Mouse (Mus musculus): ENCODE data around the gene Krtcap3. TPM values are rescaled to one million over a fixed set of nuclear protein-coding genes. Genes with fewer than 3 reads are reported as not detected.

Gene Krtcap3
- polyA plus RNA-seq, 1 experiment from 2014 or later = 3.2 TPM

- peak overlapping the region; percentile 99 for H3K9ac ChIP-seq (ENCODE audit: low read depth, low read length)
- peak overlapping the region; percentile 87 for H3K27ac ChIP-seq (ENCODE audit: low read depth, low read length)
- H3K4me2 ChIP-seq (ENCODE audit: low read length) = peak overlapping the region; percentile 84
- H3K9me3 ChIP-seq (ENCODE audit: control insufficient read depth, low read length) = no peaks in the 10 kb centered on the region
- H3K27me3 ChIP-seq (replicated peaks; ENCODE audit: control insufficient read depth, insufficient read depth, low read length) = no peaks in the 10 kb centered on the region
- ATAC-seq = no peak
- H3K36me3 ChIP-seq (ENCODE audit: control insufficient read depth, insufficient read depth, low read length) = peaks cover 7% of the 10 kb centered on the region; the same call in 1 of the 2 replicates
- peak overlapping the region; percentile 88 for H3K4me3 ChIP-seq (ENCODE audit: low read length)
- H3K4me1 ChIP-seq (ENCODE audit: control insufficient read depth, insufficient read depth, low read depth, low read length) = peaks cover 19% of the 10 kb centered on the region
- WGBS = 3% methylated on average over 29 of the region's 29 CpGs
Observed at GRCm38 (mm10) chr5:31294964-31295605, 43.6 kb downstream of the Krtcap3 start.

GRCm38 (mm10) chr5:31295606-31296141 lies 44.2 kb downstream of the Krtcap3 start, which contains the start of gene Fndc4:
Fndc4 (minus strand) TSS chr5:31296080.
- H3K4me2 ChIP-seq (ENCODE audit: low read length) = peak within 1 kb of the TSS; percentile 84
- peak within 1 kb of the TSS; percentile 99 for H3K9ac ChIP-seq (ENCODE audit: low read depth, low read length)
- H3K27ac ChIP-seq (ENCODE audit: low read depth, low read length) = peak within 1 kb of the TSS; percentile 87
- peak; percentile 82 for ATAC-seq
- H3K4me1 ChIP-seq (ENCODE audit: control insufficient read depth, insufficient read depth, low read depth, low read length) = peaks cover 16% of the 10 kb centered on the region
- WGBS = 0% methylated on average over 46 of the region's 46 CpGs
- peak within 1 kb of the TSS; percentile 88 for H3K4me3 ChIP-seq (ENCODE audit: low read length)
- no peaks in the 10 kb centered on the region for H3K27me3 ChIP-seq (replicated peaks; ENCODE audit: control insufficient read depth, insufficient read depth, low read length)
- H3K9me3 ChIP-seq (ENCODE audit: control insufficient read depth, low read length) = no peaks in the 10 kb centered on the region
- peaks cover 7% of the 10 kb centered on the region; the same call in 1 of the 2 replicates for H3K36me3 ChIP-seq (ENCODE audit: control insufficient read depth, insufficient read depth, low read length)

GRCm38 (mm10) chr5:31297047-31297757 lies 45.7 kb downstream of the Krtcap3 start, which contains the start of gene Gckr:
Gckr (plus strand) TSS chr5:31297443.
- Histone ChIP-seq H3K4me1 (ENCODE audit: control insufficient read depth, insufficient read depth, low read depth, low read length) (peaks cover 13% of the 10 kb centered on the region), H3K9ac (ENCODE audit: low read depth, low read length) (peak within 1 kb of the TSS; percentile 99), H3K9me3 (ENCODE audit: control insufficient read depth, low read length) (no peaks in the 10 kb centered on the region), H3K27me3 (replicated peaks; ENCODE audit: control insufficient read depth, insufficient read depth, low read length) (no peaks in the 10 kb centered on the region), H3K4me3 (ENCODE audit: low read length) (peak within 1 kb of the TSS; percentile 88), H3K4me2 (ENCODE audit: low read length) (peak within 1 kb of the TSS; percentile 84), H3K27ac (ENCODE audit: low read depth, low read length) (no peak within 1 kb of the TSS), H3K36me3 (ENCODE audit: control insufficient read depth, insufficient read depth, low read length) (peaks cover 7% of the 10 kb centered on the region; the same call in 1 of the 2 replicates)
- no peak for ATAC-seq
- WGBS = 76% methylated on average over 13 of the region's 13 CpGs

GRCm38 (mm10) chr5:31297981-31298380 lies 46.5 kb downstream of the Krtcap3 start:
- Histone ChIP-seq H3K36me3 (ENCODE audit: control insufficient read depth, insufficient read depth, low read length) (peaks cover 2% of the 10 kb centered on the region; the same call in 1 of the 2 replicates), H3K4me1 (ENCODE audit: control insufficient read depth, insufficient read depth, low read depth, low read length) (peaks cover 13% of the 10 kb centered on the region), H3K27me3 (replicated peaks; ENCODE audit: control insufficient read depth, insufficient read depth, low read length) (no peaks in the 10 kb centered on the region), H3K9ac (ENCODE audit: low read depth, low read length) (no peak overlapping the region), H3K4me2 (ENCODE audit: low read length) (no peak overlapping the region), H3K27ac (ENCODE audit: low read depth, low read length) (no peak overlapping the region), H3K4me3 (ENCODE audit: low read length) (no peak overlapping the region), H3K9me3 (ENCODE audit: control insufficient read depth, low read length) (no peaks in the 10 kb centered on the region)
- ATAC-seq = no peak
- 77% methylated on average over 3 of the region's 3 CpGs for WGBS

- Histone ChIP-seq H3K27me3 (replicated peaks; ENCODE audit: control insufficient read depth, insufficient read depth, low read length) (no peaks in the 10 kb centered on the region), H3K4me2 (ENCODE audit: low read length) (no peak overlapping the region), H3K9ac (ENCODE audit: low read depth, low read length) (no peak overlapping the region), H3K36me3 (ENCODE audit: control insufficient read depth, insufficient read depth, low read length) (no peaks in the 10 kb centered on the region), H3K9me3 (ENCODE audit: control insufficient read depth, low read length) (no peaks in the 10 kb centered on the region), H3K27ac (ENCODE audit: low read depth, low read length) (no peak overlapping the region), H3K4me3 (ENCODE audit: low read length) (no peak overlapping the region), H3K4me1 (ENCODE audit: control insufficient read depth, insufficient read depth, low read depth, low read length) (peaks cover 13% of the 10 kb centered on the region)
- WGBS = 61% methylated on average over 2 of the region's 2 CpGs
- ATAC-seq = no peak
Observed at GRCm38 (mm10) chr5:31298486-31298885, 47.0 kb downstream of the Krtcap3 start.

GRCm38 (mm10) chr5:31301866-31302265 lies 50.4 kb downstream of the Krtcap3 start:
- H3K27ac ChIP-seq (ENCODE audit: low read depth, low read length) = no peak overlapping the region
- no peak overlapping the region for H3K9ac ChIP-seq (ENCODE audit: low read depth, low read length)
- no peaks in the 10 kb centered on the region for H3K4me1 ChIP-seq (ENCODE audit: control insufficient read depth, insufficient read depth, low read depth, low read length)
- H3K4me3 ChIP-seq (ENCODE audit: low read length) = no peak overlapping the region
- H3K36me3 ChIP-seq (ENCODE audit: control insufficient read depth, insufficient read depth, low read length) = no peaks in the 10 kb centered on the region
- 64% methylated on average over 8 of the region's 8 CpGs for WGBS
- H3K27me3 ChIP-seq (replicated peaks; ENCODE audit: control insufficient read depth, insufficient read depth, low read length) = no peaks in the 10 kb centered on the region
- H3K4me2 ChIP-seq (ENCODE audit: low read length) = no peak overlapping the region
- no peak for ATAC-seq
- H3K9me3 ChIP-seq (ENCODE audit: control insufficient read depth, low read length) = no peaks in the 10 kb centered on the region

Other genes with a start within 250 kb of the Krtcap3 start
- 174 and 195 TPM in 2 replicates for gene Atraid, start 203.4 kb upstream of the Krtcap3 start, polyA plus RNA-seq (2015; fragmentation: Nextera tagmentation; extraction: Ambion mirVana)
- 30.1 and 31.6 TPM in 2 replicates for gene Slc5a6, start 202.8 kb upstream of the Krtcap3 start, polyA plus RNA-seq (2015; fragmentation: Nextera tagmentation; extraction: Ambion mirVana)
- 11.6 and 16.8 TPM in 2 replicates for gene Cad, start 196.9 kb upstream of the Krtcap3 start, polyA plus RNA-seq (2015; fragmentation: Nextera tagmentation; extraction: Ambion mirVana)
- gene Dnajc5g, start 145.4 kb upstream of the Krtcap3 start, polyA plus RNA-seq (2015; fragmentation: Nextera tagmentation; extraction: Ambion mirVana) = not detected in 2 replicates
- 44.3 and 52.7 TPM in 2 replicates for gene Slc30a3, start 143.5 kb upstream of the Krtcap3 start, polyA plus RNA-seq (2015; fragmentation: Nextera tagmentation; extraction: Ambion mirVana)
- 1.00 TPM in 1 of 2 replicates, not detected in the other for gene Trim54, start 135.0 kb upstream of the Krtcap3 start, polyA plus RNA-seq (2015; fragmentation: Nextera tagmentation; extraction: Ambion mirVana)
- not detected in 2 replicates for gene Ucn, start 112.9 kb upstream of the Krtcap3 start, polyA plus RNA-seq (2015; fragmentation: Nextera tagmentation; extraction: Ambion mirVana)
- 56.1 and 61.1 TPM in 2 replicates for gene Mpv17, start 97.4 kb upstream of the Krtcap3 start, polyA plus RNA-seq (2015; fragmentation: Nextera tagmentation; extraction: Ambion mirVana)
- 2.1 and 2.2 TPM in 2 replicates for gene Gm29609, start 71.8 kb upstream of the Krtcap3 start, polyA plus RNA-seq (2015; fragmentation: Nextera tagmentation; extraction: Ambion mirVana)
- 51.6 and 63.2 TPM in 2 replicates for gene Gtf3c2, start 71.5 kb upstream of the Krtcap3 start, polyA plus RNA-seq (2015; fragmentation: Nextera tagmentation; extraction: Ambion mirVana)
- gene Snx17, start 58.5 kb upstream of the Krtcap3 start, polyA plus RNA-seq (2015; fragmentation: Nextera tagmentation; extraction: Ambion mirVana) = 120 and 124 TPM in 2 replicates
- gene Eif2b4, start 58.3 kb upstream of the Krtcap3 start, polyA plus RNA-seq (2015; fragmentation: Nextera tagmentation; extraction: Ambion mirVana) = 88.5 and 91.6 TPM in 2 replicates
- gene Zfp513, start 49.4 kb upstream of the Krtcap3 start, polyA plus RNA-seq (2015; fragmentation: Nextera tagmentation; extraction: Ambion mirVana) = 12.3 and 14.0 TPM in 2 replicates
- 172 and 185 TPM in 2 replicates for gene Ppm1g, start 31.0 kb upstream of the Krtcap3 start, polyA plus RNA-seq (2015; fragmentation: Nextera tagmentation; extraction: Ambion mirVana)
- 167 and 174 TPM in 2 replicates for gene Nrbp1, start 10.8 kb upstream of the Krtcap3 start, polyA plus RNA-seq (2015; fragmentation: Nextera tagmentation; extraction: Ambion mirVana)
- 0.41 TPM in 1 of 2 replicates, not detected in the other for gene Gm9970, start 10.5 kb upstream of the Krtcap3 start, polyA plus RNA-seq (2015; fragmentation: Nextera tagmentation; extraction: Ambion mirVana)
- 31.5 and 38.2 TPM in 2 replicates for gene Ift172, start 39.4 kb downstream of the Krtcap3 start, polyA plus RNA-seq (2015; fragmentation: Nextera tagmentation; extraction: Ambion mirVana)
- 102 and 105 TPM in 2 replicates for gene Fndc4, start 44.4 kb downstream of the Krtcap3 start, polyA plus RNA-seq (2015; fragmentation: Nextera tagmentation; extraction: Ambion mirVana)
- gene Gckr, start 45.8 kb downstream of the Krtcap3 start, polyA plus RNA-seq (2015; fragmentation: Nextera tagmentation; extraction: Ambion mirVana) = 0.25 and 0.26 TPM in 2 replicates
- gene Zfp512, start 200.7 kb downstream of the Krtcap3 start, polyA plus RNA-seq (2015; fragmentation: Nextera tagmentation; extraction: Ambion mirVana) = 112 and 122 TPM in 2 replicates
- gene 4930548H24Rik, start 234.0 kb downstream of the Krtcap3 start, polyA plus RNA-seq (2015; fragmentation: Nextera tagmentation; extraction: Ambion mirVana) = 0.09 TPM in 1 of 2 replicates, not detected in the other
- 85.4 and 92.1 TPM in 2 replicates for gene Gpn1, start 243.1 kb downstream of the Krtcap3 start, polyA plus RNA-seq (2015; fragmentation: Nextera tagmentation; extraction: Ambion mirVana)